Mouse (Mus musculus) liver, embryonic 18 days (tissue): ENCODE measurements around the gene Actr6. TPM values are rescaled to one million over a fixed set of nuclear protein-coding genes. Genes with fewer than 3 reads are reported as not detected.

Source experiments
- polyA plus RNA-seq: library from polyadenylated mRNA; depleted of rRNA; stranded (reverse); fragments of >200 nt; gene quantifications from 2 replicates; pipeline ENCODE4 v1.2.3, GENCODE M21; 2012; rRNA removed

The Actr6 gene
- polyA plus RNA-seq, result 6.8 and 7.8 TPM in 2 replicates

DNA sequence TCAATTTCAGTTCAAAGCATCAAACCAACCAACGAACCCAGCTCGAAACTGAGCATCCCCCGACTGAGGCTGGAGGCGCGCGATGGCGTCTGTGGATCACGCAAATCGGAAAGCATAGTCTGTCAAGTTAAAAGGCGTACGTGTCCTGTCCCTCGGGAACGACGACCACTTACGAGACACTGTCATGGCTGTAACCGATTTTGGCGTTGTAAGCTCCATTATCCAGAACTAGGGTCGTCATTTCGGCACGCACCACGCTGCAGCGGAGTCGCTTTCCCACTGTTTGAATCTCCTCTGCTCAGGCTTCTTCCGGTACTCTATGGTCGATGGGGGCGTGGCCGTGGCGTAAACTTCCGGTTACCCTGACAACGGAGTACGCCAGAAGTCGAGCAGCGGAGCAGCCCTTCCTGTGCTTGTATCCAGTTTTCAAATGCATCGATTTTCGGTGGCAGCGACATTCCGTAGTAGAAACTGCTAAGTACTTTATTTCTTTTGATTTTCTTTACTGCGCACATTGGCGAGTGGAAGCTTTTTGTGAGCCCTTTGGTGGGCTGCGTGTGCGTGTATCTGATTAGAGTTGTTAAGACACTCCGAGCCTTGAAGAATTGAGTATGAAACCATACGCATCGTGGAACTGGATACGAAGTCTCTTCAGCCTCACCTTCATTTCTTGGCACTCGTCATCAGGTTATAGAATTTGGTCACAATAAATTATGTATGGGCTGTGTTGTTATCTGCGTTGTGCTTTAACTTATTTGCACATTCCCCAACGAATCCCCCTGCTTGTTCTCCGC, at the start of gene Actr6:
Actr6 (minus strand) TSS at position 295 of the 794 bp plus-strand sequence.

DNA sequence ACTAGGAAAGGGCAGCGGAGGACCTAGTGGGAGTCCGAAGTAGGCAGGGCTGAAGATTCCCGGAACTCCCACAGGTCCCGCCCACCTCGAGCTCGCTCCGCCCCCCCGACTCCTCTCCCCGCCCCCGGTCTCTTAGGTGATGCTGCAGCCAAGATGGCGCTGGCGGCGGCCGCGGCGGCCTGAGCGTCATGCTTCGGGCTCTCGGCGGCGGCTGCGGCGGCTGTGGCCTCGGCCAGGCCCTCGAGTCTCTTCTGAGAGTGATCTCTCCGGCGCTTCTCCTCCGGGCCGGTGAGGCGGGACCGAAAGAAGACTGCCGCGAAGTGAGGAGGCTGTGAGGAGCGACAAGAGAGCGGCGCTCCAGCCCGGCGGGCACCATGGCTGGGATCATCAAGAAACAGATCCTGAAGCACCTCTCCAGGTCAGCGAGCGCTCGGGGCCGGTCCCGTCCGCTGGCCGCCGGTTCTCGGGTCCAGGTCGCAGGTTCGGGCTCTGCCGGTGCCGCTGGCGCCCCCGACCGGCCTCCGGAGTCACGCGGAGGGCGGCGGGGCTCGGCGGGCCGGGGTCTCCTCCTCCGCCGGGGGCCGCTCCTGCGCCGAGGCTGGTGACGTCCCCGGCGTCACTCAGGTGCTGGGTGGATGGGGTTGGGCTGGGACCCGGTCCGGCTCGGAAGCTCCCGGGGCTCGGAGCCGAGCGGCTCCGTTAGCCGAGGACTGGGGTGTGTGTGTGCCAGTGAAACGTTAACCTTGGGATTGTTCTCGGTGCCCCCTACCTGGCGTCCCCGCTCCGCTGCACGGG, 13.0 kb upstream of the Actr6 start, which contains the start of gene Uhrf1bp1l:
Uhrf1bp1l (plus strand) TSS at position 121 of the 795 bp plus-strand sequence.

DNA sequence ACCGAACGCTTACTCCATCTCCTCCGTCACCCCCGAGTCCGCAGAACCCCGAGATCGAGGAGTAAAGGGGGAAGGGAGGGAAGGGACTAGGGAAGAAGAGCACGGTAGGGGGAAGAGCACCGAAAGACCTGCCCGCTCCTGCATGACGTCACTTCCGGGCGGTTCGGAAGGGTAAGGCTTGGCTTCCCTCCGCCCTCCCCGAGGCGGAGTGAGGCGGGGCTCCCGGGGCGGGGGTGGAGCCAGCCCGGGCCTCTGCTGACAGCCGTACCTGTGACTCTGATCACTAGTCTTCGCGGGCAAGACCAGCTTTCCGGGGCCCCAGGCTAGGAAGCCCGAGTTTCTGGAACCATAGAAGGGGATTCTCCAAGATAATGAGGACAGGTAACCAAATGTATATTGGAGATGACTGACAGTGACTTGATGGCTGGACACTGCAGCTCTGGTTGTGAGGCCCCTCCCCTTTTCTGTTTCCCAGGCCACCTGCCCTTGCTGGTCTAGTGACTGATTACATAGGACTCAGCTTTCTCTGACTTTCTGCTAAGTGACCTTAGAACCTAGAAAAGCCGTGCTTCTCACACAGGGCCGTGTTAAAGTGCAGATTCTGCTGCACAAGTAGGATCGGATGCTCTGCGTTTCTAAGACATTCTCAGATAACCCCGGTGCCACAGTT, 45.8 kb downstream of the Actr6 start, which contains the start of gene Scyl2:
Scyl2 (minus strand) TSS at position 147 of the 670 bp plus-strand sequence.

Other genes with a start within 250 kb of the Actr6 start
- gene Nr1h4, start 198.7 kb downstream of the Actr6 start, polyA plus RNA-seq, result 36.3 and 37.9 TPM in 2 replicates
- 1.3 and 1.6 TPM in 2 replicates for gene Slc17a8, start 111.0 kb downstream of the Actr6 start, polyA plus RNA-seq
- 17.9 and 18.9 TPM in 2 replicates for gene Scyl2, start 46.0 kb downstream of the Actr6 start, polyA plus RNA-seq
- gene Uhrf1bp1l, start 12.7 kb upstream of the Actr6 start, polyA plus RNA-seq, result 15.9 and 16.4 TPM in 2 replicates
- not detected in 2 replicates for gene Anks1b, start 141.2 kb upstream of the Actr6 start, polyA plus RNA-seq